Mouse (Mus musculus): ENCODE data around the gene Grik2. TPM values are rescaled to one million over a fixed set of nuclear protein-coding genes. Genes with fewer than 3 reads are reported as not detected.
"Not testable (repeated sequence)": the region's sequence is repeated elsewhere in the genome, so short reads cannot be mapped to it uniquely, and the experiment has no call there.

The Grik2 gene
- polyA plus RNA-seq, 1 experiment from 2014 or later = 28.9 TPM

GRCm38 (mm10) chr10:49453535-49453934, 335.0 kb downstream of the Grik2 start:
- Histone ChIP-seq H3K4me3 (no peak overlapping the region), H3K36me3 (no peaks in the 10 kb centered on the region), H3K4me2 (no peak overlapping the region), H3K9ac (no peak overlapping the region), H3K27ac (replicated peaks) (no peak overlapping the region), H3K4me1 (replicated peaks) (no peaks in the 10 kb centered on the region), H3K9me3 (no peaks in the 10 kb centered on the region), H3K27me3 (no peaks in the 10 kb centered on the region)
- no peak for ATAC-seq (ENCODE audit: low FRiP score, low read depth)

- WGBS = 65% methylated on average over 1 of the region's 1 CpGs
- no peaks in the 10 kb centered on the region for H3K27me3 ChIP-seq
- no peak overlapping the region for H3K27ac ChIP-seq (replicated peaks)
- no peaks in the 10 kb centered on the region for H3K4me1 ChIP-seq (replicated peaks)
- ATAC-seq (ENCODE audit: low FRiP score, low read depth) = no peak
- H3K36me3 ChIP-seq = no peaks in the 10 kb centered on the region
- no peak overlapping the region for H3K4me3 ChIP-seq
- no peaks in the 10 kb centered on the region for H3K9me3 ChIP-seq
- no peak overlapping the region for H3K9ac ChIP-seq
- H3K4me2 ChIP-seq = no peak overlapping the region
Measured at GRCm38 (mm10) chr10:49441369-49441768, 347.2 kb downstream of the Grik2 start.

- H3K4me2 ChIP-seq = no peak overlapping the region
- ATAC-seq (ENCODE audit: low FRiP score, low read depth) = no peak
- H3K9me3 ChIP-seq = no peaks in the 10 kb centered on the region
- H3K4me3 ChIP-seq = no peak overlapping the region
- no peaks in the 10 kb centered on the region for H3K36me3 ChIP-seq
- WGBS = 60% methylated on average over 2 of the region's 2 CpGs
- no peak overlapping the region for H3K9ac ChIP-seq
- no peaks in the 10 kb centered on the region for H3K27me3 ChIP-seq
- H3K4me1 ChIP-seq (replicated peaks) = no peaks in the 10 kb centered on the region
- no peak overlapping the region for H3K27ac ChIP-seq (replicated peaks)
Measured at GRCm38 (mm10) chr10:49437057-49437456, 351.5 kb downstream of the Grik2 start.

- ATAC-seq (ENCODE audit: low FRiP score, low read depth) = no peak
- WGBS = 66% methylated on average over 2 of the region's 2 CpGs
- Histone ChIP-seq H3K27ac (replicated peaks) (no peak overlapping the region), H3K36me3 (no peaks in the 10 kb centered on the region), H3K4me3 (no peak overlapping the region), H3K4me2 (no peak overlapping the region), H3K4me1 (replicated peaks) (no peaks in the 10 kb centered on the region), H3K9ac (no peak overlapping the region), H3K9me3 (no peaks in the 10 kb centered on the region), H3K27me3 (no peaks in the 10 kb centered on the region)
Measured at GRCm38 (mm10) chr10:49436301-49436700, 352.3 kb downstream of the Grik2 start.

GRCm38 (mm10) chr10:49432825-49433224, 355.7 kb downstream of the Grik2 start:
- 87% methylated on average over 2 of the region's 2 CpGs for WGBS
- Histone ChIP-seq H3K27me3 (no peaks in the 10 kb centered on the region), H3K4me2 (no peak overlapping the region), H3K9ac (no peak overlapping the region), H3K4me3 (no peak overlapping the region), H3K9me3 (no peaks in the 10 kb centered on the region), H3K27ac (replicated peaks) (no peak overlapping the region), H3K36me3 (no peaks in the 10 kb centered on the region), H3K4me1 (replicated peaks) (no peaks in the 10 kb centered on the region)
- no peak for ATAC-seq (ENCODE audit: low FRiP score, low read depth)

GRCm38 (mm10) chr10:49417206-49417605, 371.4 kb downstream of the Grik2 start:
- H3K27ac ChIP-seq (replicated peaks); H3K36me3 ChIP-seq; H3K4me3 ChIP-seq; ATAC-seq (ENCODE audit: low FRiP score, low read depth); H3K27me3 ChIP-seq; H3K4me2 ChIP-seq; H3K9me3 ChIP-seq; H3K9ac ChIP-seq; H3K4me1 ChIP-seq (replicated peaks): not testable (repeated sequence)
- 74% methylated on average over 1 of the region's 1 CpGs for WGBS

GRCm38 (mm10) chr10:49382996-49383395, 405.6 kb downstream of the Grik2 start:
- no peak overlapping the region for H3K4me3 ChIP-seq
- ATAC-seq (ENCODE audit: low FRiP score, low read depth) = no peak
- no peaks in the 10 kb centered on the region for H3K27me3 ChIP-seq
- no peaks in the 10 kb centered on the region for H3K36me3 ChIP-seq
- 55% methylated on average over 3 of the region's 3 CpGs for WGBS
- no peak overlapping the region for H3K4me2 ChIP-seq
- H3K9me3 ChIP-seq = no peaks in the 10 kb centered on the region
- H3K27ac ChIP-seq (replicated peaks) = no peak overlapping the region
- H3K9ac ChIP-seq = no peak overlapping the region
- H3K4me1 ChIP-seq (replicated peaks) = no peaks in the 10 kb centered on the region

GRCm38 (mm10) chr10:49381852-49382251, 406.7 kb downstream of the Grik2 start:
- no peak overlapping the region for H3K9ac ChIP-seq
- ATAC-seq (ENCODE audit: low FRiP score, low read depth) = no peak
- WGBS = 56% methylated on average over 2 of the region's 2 CpGs
- H3K4me1 ChIP-seq (replicated peaks) = no peaks in the 10 kb centered on the region
- H3K36me3 ChIP-seq = no peaks in the 10 kb centered on the region
- H3K4me2 ChIP-seq = no peak overlapping the region
- H3K27ac ChIP-seq (replicated peaks) = no peak overlapping the region
- H3K9me3 ChIP-seq = no peaks in the 10 kb centered on the region
- H3K4me3 ChIP-seq = no peak overlapping the region
- no peaks in the 10 kb centered on the region for H3K27me3 ChIP-seq

GRCm38 (mm10) chr10:49368601-49369000, 420.0 kb downstream of the Grik2 start:
- no peak overlapping the region for H3K9ac ChIP-seq
- no peaks in the 10 kb centered on the region for H3K27me3 ChIP-seq
- H3K4me2 ChIP-seq = no peak overlapping the region
- no peaks in the 10 kb centered on the region for H3K9me3 ChIP-seq
- no peak overlapping the region for H3K4me3 ChIP-seq
- H3K4me1 ChIP-seq (replicated peaks) = no peaks in the 10 kb centered on the region
- no peak for ATAC-seq (ENCODE audit: low FRiP score, low read depth)
- H3K27ac ChIP-seq (replicated peaks) = no peak overlapping the region
- no peaks in the 10 kb centered on the region for H3K36me3 ChIP-seq
- 95% methylated on average over 2 of the region's 2 CpGs for WGBS

- no peak for ATAC-seq (ENCODE audit: low FRiP score, low read depth)
- H3K27ac ChIP-seq (replicated peaks) = no peak overlapping the region
- no peak overlapping the region for H3K9ac ChIP-seq
- H3K4me1 ChIP-seq (replicated peaks) = no peaks in the 10 kb centered on the region
- no peak overlapping the region for H3K4me3 ChIP-seq
- no peak overlapping the region for H3K4me2 ChIP-seq
- no peaks in the 10 kb centered on the region for H3K27me3 ChIP-seq
- no peaks in the 10 kb centered on the region for H3K36me3 ChIP-seq
- no peaks in the 10 kb centered on the region for H3K9me3 ChIP-seq
Measured at GRCm38 (mm10) chr10:49365262-49365661, 423.3 kb downstream of the Grik2 start.

GRCm38 (mm10) chr10:49322413-49322812, 466.2 kb downstream of the Grik2 start:
- no peak overlapping the region for H3K4me2 ChIP-seq
- no peak overlapping the region for H3K9ac ChIP-seq
- peak; percentile 81 for ATAC-seq (ENCODE audit: low FRiP score, low read depth)
- H3K36me3 ChIP-seq = no peaks in the 10 kb centered on the region
- no peaks in the 10 kb centered on the region for H3K4me1 ChIP-seq (replicated peaks)
- no peak overlapping the region for H3K4me3 ChIP-seq
- H3K27me3 ChIP-seq = no peaks in the 10 kb centered on the region
- H3K27ac ChIP-seq (replicated peaks) = no peak overlapping the region
- no peaks in the 10 kb centered on the region for H3K9me3 ChIP-seq

GRCm38 (mm10) chr10:49319880-49320279, 468.7 kb downstream of the Grik2 start:
- H3K9me3 ChIP-seq = no peaks in the 10 kb centered on the region
- 87% methylated on average over 2 of the region's 2 CpGs for WGBS
- no peaks in the 10 kb centered on the region for H3K36me3 ChIP-seq
- ATAC-seq (ENCODE audit: low FRiP score, low read depth) = no peak
- H3K27ac ChIP-seq (replicated peaks) = no peak overlapping the region
- H3K9ac ChIP-seq = no peak overlapping the region
- no peak overlapping the region for H3K4me2 ChIP-seq
- no peak overlapping the region for H3K4me3 ChIP-seq
- no peaks in the 10 kb centered on the region for H3K4me1 ChIP-seq (replicated peaks)
- H3K27me3 ChIP-seq = no peaks in the 10 kb centered on the region

- peak overlapping the region; percentile 52 for H3K27ac ChIP-seq (replicated peaks)
- H3K27me3 ChIP-seq = no peaks in the 10 kb centered on the region
- no peak overlapping the region for H3K4me2 ChIP-seq
- 5% methylated on average over 2 of the region's 2 CpGs for WGBS
- peaks cover 7% of the 10 kb centered on the region for H3K4me1 ChIP-seq (replicated peaks)
- peak; percentile 84 for ATAC-seq (ENCODE audit: low FRiP score, low read depth)
- no peaks in the 10 kb centered on the region for H3K9me3 ChIP-seq
- no peaks in the 10 kb centered on the region for H3K36me3 ChIP-seq
- H3K4me3 ChIP-seq = no peak overlapping the region
- no peak overlapping the region for H3K9ac ChIP-seq
Measured at GRCm38 (mm10) chr10:49256247-49256939, 532.2 kb downstream of the Grik2 start.
